Mouse (Mus musculus) brain, embryonic 14.5 days (tissue): Measurements from ENCODE around the gene Unc5cl. TPM values are rescaled to one million over a fixed set of nuclear protein-coding genes. Genes with fewer than 3 reads are reported as not detected.
A peak's percentile ranks its signal among the peaks of the same experiment; 100 is the strongest.

Source experiments
- DNase-seq: peaks from one replicate; pipeline ENCODE4 v3.0.0-alpha.2; 2011; ENCODE audit warnings: low read depth
- CTCF ChIP-seq: fragments of 200-500 bp; IDR thresholded peaks from 2 replicates; pipeline ENCODE4 v1.5.1; 2012; ENCODE audit warnings: inconsistent platforms, mild to moderate bottlenecking, moderate library complexity, borderline replicate concordance; ENCODE audit not compliant: insufficient read depth, insufficient read length; ENCODE audit errors: extremely low read depth
- POLR2A ChIP-seq: fragments of 200-500 bp; IDR thresholded peaks from 2 replicates; pipeline ENCODE4 v1.6.1; 2012; ENCODE audit warnings: mild to moderate bottlenecking, inconsistent platforms, borderline replicate concordance; ENCODE audit not compliant: poor library complexity, insufficient read depth, insufficient read length, severe bottlenecking; ENCODE audit errors: extremely low read depth
- polyA plus RNA-seq: library from polyadenylated mRNA; depleted of rRNA; stranded (reverse); fragments of >200 nt; gene quantifications from 2 replicates; pipeline ENCODE4 v1.2.3, GENCODE M21; 2012

Gene Unc5cl
- polyA plus RNA-seq, 1 experiment, result 0.14 TPM

DNA sequence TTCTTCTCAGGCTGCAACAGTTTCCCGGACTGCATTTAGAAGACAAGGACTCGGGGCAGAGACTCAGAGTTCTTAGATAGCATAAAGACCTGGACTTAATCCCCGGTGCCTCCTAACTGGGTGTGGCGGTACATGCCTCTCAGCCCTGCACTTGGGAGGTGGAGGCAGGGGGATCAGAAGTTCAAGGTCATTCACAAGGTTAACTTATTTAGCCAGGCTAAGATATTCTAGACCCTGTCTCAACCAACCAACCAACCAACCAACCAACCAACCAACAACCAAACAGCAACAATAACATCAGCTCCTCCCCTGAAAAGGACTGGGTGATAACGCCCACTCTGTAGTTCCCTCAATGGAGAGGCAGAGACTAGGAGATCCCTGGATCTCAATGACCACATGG is 29.5 kb downstream of the Unc5cl start:
- TF ChIP-seq POLR2A (no peak), CTCF (no peak)

DNA sequence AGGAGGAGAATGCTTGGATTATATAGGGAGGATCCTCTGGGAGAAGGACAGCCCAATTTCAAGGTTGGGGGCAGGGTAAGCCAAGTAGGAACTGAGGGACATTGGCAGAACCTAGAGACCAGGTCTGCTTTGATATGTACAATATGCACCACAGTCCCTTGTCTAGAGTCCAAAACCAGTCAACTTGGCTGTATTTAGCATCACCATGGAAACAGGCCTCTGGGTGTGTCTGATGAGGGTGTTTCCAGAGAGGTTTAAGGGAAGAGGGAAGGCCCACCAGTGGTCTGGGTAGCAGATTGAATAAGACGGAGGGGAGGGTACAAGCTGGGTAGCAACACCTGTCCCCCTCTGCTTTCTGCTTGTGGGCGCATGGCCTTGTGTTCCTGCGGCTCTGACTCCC is 34.8 kb downstream of the Unc5cl start:
- TF ChIP-seq CTCF (no peak), POLR2A (no peak)
- no peak for DNase-seq

More for the DNA sequence above, 29.5 kb downstream of the Unc5cl start:
- DNase-seq, result no peak

DNA sequence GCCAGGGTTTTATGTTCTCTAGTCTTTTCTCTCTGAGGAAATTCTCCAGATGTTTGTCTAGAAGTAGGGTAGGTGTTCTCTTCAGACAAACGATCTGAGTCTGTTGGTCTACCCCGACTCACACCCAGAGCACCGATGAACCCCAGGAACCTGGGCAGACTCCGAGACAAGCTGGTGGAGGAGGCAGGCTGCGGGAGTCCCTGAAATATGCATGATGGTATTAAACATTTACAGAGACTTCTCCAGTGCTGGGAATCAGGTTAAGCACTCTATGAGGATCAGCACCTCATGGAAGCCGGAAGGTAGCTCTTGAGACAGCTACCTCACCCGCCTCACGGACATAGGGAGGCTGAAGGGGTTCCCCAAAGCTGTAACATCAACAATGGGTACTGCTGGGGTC is 37.9 kb downstream of the Unc5cl start:
- TF ChIP-seq POLR2A (no peak), CTCF (no peak)
- DNase-seq, result no peak

DNA sequence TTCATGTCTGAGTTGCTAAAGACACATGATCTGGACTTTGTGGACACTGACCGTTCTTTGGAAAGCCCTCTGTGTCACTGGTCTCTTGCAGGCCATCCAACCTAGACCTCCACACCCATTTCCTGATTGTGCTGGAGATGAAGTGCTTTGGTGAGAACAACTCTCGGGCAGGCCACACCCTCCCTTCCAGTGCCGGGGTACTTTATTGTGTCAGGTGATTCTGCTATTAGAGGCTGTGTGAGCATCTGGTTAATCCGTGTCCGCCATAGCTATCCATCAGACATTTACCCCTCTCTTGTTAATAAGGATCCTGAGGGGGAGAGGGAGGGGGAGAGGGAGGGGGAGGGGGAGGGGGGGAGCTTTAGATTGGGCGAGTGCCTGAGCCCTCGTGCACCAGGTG is 38.9 kb downstream of the Unc5cl start:
- TF ChIP-seq POLR2A (no peak), CTCF (no peak)
- no peak for DNase-seq

DNA sequence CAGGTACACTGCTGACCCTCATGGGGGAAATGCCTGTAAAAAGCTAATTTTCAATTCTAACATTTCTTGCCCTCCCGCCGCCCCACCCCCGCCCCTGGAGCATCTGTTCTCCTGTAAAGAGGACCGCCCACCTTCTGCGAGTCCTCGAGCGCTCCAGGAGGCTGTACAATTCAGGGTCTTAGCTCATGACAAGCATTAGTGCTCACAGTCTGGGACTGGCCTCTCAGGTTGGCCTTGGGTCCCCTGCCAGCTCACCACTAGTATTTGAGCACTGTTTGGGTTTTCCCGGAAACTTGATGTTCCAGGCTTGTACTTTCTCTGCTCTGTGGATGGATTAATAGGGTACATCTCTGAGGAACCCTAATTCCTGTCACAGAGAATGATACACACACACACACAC is 39.3 kb downstream of the Unc5cl start:
- TF ChIP-seq CTCF, result no peak
- TF ChIP-seq POLR2A, result no peak
- DNase-seq, result peak; percentile 37

DNA sequence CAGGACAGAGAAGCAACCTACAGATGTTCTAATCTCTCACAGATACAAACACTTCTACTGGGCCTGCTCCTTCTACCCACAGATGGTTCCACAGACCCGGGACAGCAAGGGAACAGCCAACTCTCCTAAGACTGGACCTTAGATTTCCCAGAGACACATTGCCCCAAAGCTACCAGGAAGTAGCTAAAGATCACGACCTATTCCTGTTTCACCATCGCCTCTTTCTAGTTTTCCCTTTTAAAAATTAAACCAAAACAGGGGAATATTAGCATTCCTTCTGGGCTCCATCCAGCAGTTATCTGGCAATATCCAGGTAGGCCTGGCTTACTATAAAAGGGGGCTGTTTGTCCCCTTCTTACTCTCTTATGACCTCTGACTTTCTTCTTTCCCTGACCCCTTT is 43.3 kb downstream of the Unc5cl start:
- no peak for DNase-seq
- TF ChIP-seq POLR2A, result no peak

DNA sequence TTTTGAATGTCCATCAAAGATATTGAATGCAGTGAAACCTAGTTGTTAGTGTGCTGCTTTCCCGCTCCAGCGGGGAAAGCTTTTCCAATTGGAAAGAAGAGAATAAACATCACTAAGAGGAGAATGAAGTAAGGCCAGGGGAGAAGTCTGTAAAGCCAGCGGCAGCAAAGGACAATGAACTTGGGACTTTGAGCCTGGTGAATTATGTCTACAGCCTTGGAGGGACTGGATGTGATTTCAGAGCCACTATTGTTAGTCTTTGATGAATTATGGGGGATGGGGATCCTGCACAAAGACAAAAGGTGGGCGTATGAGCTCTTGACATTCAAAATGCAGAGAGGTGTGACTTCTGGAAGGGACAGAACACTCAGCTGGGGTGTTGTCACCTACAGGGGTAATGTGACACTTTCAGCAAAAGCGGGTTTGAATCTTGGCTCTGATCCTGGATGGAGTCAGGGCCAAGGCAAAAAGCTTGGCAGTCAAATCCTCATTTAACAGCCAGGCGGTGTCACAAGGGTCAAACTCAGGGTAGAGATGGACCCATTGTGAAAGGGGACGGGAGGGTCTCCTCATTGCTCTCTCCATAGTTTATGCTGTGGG is 46.2 kb downstream of the Unc5cl start:
- TF ChIP-seq CTCF (no peak), POLR2A (no peak)

DNA sequence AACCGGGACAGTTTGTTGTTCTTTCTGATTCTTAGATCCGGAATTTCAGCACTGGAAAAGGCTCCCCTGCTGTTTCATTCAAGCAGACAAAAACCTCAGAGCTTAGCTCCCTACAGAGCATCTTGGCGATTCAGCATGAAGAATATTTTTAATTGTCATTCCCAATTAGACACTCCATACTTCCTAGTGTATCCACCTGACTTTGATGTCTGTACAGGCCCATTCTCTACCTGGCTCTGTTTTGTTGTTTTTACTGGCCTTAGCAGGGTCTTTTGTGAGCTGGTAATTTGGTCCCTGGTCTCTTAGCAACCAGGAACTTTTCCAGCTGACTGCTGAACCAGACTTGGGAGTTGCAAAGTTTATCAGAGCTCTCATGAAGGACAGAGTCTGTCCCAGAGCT is 50.3 kb downstream of the Unc5cl start:
- TF ChIP-seq POLR2A, result no peak
- no peak for TF ChIP-seq CTCF
- DNase-seq, result peak; percentile 68

More for the DNA sequence above, 46.2 kb downstream of the Unc5cl start:
- no peak for DNase-seq

DNA sequence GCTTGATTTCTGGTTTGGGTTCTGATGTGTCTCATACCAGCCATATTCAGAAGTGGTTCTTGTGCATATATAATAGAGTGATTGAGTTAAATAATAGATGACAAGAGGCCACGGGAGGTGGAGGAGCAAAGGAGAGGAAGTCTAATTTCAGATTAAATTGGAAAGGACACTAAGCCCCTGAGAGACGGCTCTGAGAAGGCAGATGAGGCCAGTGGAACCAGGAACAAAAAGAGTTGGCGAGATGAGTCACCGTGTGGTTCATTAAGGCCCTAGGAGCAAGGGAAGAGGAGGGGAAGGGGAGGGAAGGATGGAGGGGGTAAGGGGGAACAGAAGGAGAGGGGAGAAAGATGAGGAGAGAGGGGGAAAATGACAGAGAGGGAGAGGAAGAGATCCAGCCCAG is 52.3 kb downstream of the Unc5cl start:
- DNase-seq, result peak; percentile 41
- TF ChIP-seq POLR2A (no peak), CTCF (no peak)

DNA sequence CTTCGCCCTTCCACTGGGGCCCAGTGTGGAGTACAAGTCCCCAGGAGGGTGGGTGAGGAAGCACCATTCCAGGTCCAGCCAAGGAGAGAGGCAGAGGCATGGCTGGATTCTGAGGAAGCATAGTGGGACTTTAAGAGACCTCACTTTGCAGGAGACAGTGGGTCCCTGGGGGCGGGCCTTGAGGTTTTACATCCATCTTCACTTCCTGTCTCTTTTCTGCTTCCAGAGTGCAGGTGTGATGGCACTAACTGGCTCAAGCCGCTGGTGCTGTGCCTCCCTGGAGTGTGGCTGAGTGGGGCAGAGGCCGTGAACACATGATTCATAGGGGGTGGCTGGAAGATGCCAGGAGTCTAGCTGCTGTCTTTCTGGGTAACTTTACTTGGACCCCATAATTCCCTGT is 54.9 kb downstream of the Unc5cl start:
- no peak for DNase-seq
- no peak for TF ChIP-seq CTCF
- TF ChIP-seq POLR2A, result no peak

DNA sequence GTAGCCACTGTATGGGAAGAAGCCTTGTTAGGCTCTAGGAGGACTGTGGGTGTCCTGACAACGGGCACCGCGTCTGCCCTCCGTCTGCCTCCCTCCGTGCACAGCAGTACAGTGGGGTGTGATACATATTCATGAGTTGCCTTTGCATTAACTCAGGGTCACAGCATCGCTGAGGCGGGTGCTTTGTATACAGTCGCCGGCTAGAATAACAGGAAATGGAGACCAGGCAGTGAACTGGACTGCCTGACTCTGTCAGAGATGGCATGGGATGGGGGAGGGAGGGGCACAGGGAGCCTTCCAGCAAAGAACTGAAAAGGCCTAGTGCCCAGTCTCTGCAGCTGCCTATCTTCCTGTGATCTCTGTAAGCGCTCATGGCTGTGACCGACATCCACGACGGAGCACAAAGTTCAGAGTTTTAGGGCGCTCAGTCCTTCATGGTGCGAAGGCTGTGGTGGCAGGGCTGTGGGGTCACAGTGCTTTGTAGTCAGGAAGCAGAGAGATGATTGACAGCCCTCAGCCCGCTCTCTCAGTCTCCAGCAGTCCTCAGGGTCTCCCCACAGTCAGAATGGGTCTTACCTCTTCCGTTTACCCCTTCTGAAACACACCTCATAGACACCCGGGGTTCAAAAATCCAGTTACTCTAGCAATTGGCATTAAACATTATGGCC is 58.0 kb downstream of the Unc5cl start:
- DNase-seq, result peak; percentile 87
- TF ChIP-seq CTCF (no peak), POLR2A (no peak)

DNA sequence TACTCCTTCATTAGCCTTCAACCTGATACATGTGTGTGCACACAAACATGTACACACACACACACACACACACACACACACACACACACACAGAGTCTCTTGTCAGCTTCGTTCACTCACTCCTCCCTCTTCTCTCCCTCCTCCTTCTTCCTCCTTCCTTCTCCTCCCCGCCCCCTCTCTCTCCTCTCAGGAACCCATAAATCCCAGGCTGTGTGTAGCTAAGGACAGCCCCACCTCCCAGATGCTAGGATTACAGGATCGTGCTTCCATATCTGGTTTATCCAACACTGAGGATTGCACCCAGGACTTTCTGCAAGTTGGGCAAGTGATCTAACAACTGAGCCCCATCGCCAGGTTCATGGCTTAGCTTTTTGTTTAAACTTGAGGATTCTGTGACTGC is 59.9 kb downstream of the Unc5cl start:
- no peak for DNase-seq
- no peak for TF ChIP-seq POLR2A
- TF ChIP-seq CTCF, result no peak

DNA sequence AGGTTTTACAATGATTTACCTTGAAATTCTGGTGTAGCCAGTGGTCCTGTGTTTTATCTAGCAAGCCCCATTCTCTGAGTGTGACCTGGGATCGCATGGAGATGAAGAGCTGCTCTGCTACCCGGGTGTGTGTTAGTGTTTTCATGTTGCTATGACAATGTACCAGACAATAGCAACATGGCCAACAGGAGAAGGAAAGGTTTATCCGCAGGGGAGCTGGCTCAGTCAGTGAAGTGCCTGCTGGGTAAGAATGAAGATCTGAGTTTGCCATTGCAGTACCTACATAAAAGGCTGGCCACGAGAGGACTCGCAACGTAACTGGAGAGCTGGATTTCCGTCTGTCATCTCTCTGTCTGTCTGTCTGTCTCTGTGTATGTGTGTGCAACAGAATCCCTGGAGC is 64.3 kb downstream of the Unc5cl start:
- no peak for TF ChIP-seq CTCF
- no peak for TF ChIP-seq POLR2A
- peak; percentile 5 for DNase-seq

DNA sequence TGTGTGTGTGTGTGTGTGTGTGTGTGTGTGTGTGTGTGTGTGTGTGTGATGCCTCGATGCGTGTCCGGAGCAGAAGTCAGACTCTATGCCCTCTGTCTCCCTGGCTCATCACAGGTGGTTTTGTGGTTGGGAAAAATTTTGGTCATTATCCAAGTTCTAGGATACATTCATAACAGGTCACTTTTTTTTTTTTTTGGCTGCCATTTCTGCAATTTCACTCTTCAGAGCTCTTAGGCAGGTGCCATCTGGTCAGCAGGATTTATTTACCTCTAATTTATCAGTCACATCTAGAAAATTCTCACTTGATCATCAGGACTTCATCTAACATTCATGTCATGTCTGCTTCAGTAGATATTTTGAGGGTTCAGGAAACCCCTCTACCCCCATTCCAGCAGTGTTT is 65.7 kb downstream of the Unc5cl start:
- TF ChIP-seq CTCF, result no peak
- no peak for TF ChIP-seq POLR2A

More for the DNA sequence above, 65.7 kb downstream of the Unc5cl start:
- no peak for DNase-seq
